Mouse (Mus musculus) erythroblast, embryonic 14.5 days (primary cell): ENCODE measurements around the gene Psme2. TPM values are rescaled to one million over a fixed set of nuclear protein-coding genes. Genes with fewer than 3 reads are reported as not detected.

Experiments used
- H3K27me3 ChIP-seq: 2 replicates; pipeline ENCODE4 v1.6.1; 2012; ENCODE audit warnings: inconsistent platforms; ENCODE audit not compliant: control insufficient read depth
- H3K36me3 ChIP-seq: 2 replicates; pipeline ENCODE4 v1.6.1; 2012; ENCODE audit warnings: mild to moderate bottlenecking, inconsistent platforms; ENCODE audit not compliant: control insufficient read depth
- H3K4me1 ChIP-seq: 2 replicates; pipeline ENCODE4 v1.6.1; 2012; ENCODE audit warnings: inconsistent platforms; ENCODE audit not compliant: control insufficient read depth
- H3K4me3 ChIP-seq: replicated peaks from 2 replicates; pipeline ENCODE3; 2012; ENCODE audit warnings: moderate library complexity, mild to moderate bottlenecking, inconsistent platforms
- H3K9me3 ChIP-seq: 2 replicates; pipeline ENCODE4 v1.6.1; 2012; ENCODE audit warnings: low read length, inconsistent platforms, mixed read lengths; ENCODE audit not compliant: control insufficient read depth
- GATA1 ChIP-seq: IDR thresholded peaks from 2 replicates; pipeline ENCODE4 v1.6.1; 2012; ENCODE audit warnings: low read length, inconsistent platforms, mixed read lengths
- TAL1 ChIP-seq: IDR thresholded peaks from 3 replicates; pipeline ENCODE4 v1.6.1; 2012; ENCODE audit warnings: low read length, inconsistent platforms, mixed read lengths
- polyA plus RNA-seq: library from polyadenylated mRNA; stranded (reverse); fragments of >175 nt; gene quantifications from 2 replicates; pipeline ENCODE4 v1.2.3, GENCODE M21; 2012

Gene Psme2
- polyA plus RNA-seq, 1 experiment: 4.4 TPM

DNA sequence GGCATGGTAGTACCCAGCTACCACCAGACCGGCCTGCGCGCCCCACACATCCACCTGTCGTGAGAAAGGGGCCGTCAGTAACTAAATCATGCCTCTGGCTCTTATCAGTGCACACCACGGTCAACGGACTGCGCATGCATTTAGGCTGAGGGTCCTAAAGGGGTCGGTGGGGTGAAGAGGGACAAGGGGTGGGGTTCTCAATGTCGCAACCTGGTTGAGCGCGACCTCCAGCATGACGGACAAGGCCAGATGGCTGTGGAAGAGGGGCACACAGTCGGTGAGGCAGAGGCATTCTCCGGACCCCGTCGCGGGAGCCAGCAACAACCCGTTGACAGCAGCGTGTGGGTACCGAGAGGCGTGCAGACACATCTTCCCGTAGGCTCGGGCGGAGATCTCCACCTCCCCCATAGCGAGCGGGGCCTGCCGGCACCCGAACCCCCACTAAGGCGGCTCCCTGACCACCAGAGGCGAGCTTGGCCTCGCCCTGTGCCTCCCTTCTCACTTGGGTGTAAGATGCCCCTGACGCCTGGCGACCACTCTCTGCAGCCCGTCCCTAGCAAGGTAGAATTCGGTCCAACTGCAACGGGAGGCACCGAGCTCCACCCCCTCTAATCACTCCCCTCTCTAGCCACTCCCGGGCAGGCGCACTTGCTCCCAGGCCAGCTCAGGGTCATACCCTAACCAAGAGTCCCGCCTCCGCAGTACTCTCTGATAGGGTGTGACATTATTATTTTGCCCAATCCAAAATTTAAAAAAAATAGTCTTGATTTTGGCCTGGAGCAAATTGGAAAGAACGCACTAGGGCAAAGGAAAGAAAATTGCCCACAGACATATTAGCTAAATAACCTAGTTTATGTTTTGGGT lies 6.0 kb downstream of the Psme2 start, which contains the start of gene Emc9:
Gene Emc9, minus strand, starts transcription at position 601 of the 864 bp plus-strand sequence.
- TF ChIP-seq TAL1 (no peak), GATA1 (no peak)
- Histone ChIP-seq H3K9me3 (no peaks in the 10 kb centered on the region), H3K27me3 (no peaks in the 10 kb centered on the region), H3K36me3 (peaks cover 49% of the 10 kb centered on the region), H3K4me3 (peak within 1 kb of the TSS; percentile 75), H3K4me1 (peaks cover 79% of the 10 kb centered on the region)

DNA sequence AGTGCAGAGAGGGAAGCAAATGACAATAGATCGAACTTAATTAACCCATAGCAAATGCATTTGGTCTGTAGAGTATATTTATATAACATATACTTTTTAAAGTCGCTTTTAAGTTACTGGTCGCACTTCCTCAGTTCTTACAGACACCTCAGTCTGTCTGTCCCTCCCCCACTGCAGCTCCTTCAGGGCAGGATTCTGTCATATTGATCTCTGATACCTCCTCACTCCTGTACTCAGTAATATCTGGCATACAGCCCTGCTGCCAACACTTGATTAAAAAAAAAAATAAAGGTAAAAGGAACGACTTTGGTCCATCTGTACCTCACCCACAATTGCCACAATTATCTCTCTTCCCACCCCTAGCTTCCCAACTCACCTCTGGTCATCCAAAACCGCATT lies 6.6 kb downstream of the Psme2 start:
- TF ChIP-seq GATA1 (no peak), TAL1 (no peak)
- Histone ChIP-seq H3K4me3 (peak overlapping the region; percentile 75), H3K27me3 (no peaks in the 10 kb centered on the region), H3K4me1 (peaks cover 79% of the 10 kb centered on the region), H3K9me3 (no peaks in the 10 kb centered on the region), H3K36me3 (peaks cover 49% of the 10 kb centered on the region)

DNA sequence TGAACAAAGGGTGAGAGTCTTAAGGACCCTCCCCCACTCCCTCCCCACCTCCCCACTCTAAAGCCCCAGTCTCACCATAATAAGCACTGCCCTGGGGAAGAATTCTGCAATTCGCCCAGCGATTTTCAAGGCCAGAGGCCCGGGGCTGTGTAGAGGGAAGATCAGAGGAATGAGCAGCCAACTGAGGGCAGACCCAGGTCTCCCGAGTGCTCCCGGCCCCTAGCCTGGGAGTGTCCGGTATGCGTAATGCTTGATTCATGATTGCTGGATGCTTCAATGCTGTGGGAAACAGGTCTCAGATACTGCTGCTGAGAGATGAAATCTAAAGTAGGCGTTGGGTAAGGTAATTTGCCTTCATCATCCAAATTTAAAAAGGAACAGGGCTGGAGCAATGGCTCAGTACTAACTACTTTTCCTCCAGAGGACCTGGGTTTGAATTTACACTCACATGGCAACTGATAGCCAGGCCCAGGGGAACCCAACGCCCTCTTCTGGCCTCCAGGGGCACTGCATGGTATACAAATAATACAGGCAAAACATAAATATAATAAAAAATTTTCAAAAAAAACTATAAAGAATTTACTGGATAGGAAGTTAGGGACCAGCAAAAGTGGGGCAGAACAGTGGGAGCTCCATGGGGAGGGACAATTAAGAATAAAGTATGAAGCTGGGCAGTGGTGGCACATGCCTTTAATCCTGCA lies 8.8 kb downstream of the Psme2 start:
- Histone ChIP-seq H3K4me3 (no peak overlapping the region), H3K9me3 (no peaks in the 10 kb centered on the region), H3K4me1 (peaks cover 81% of the 10 kb centered on the region), H3K27me3 (no peaks in the 10 kb centered on the region), H3K36me3 (peaks cover 31% of the 10 kb centered on the region)
- no peak for TF ChIP-seq TAL1
- no peak for TF ChIP-seq GATA1

DNA sequence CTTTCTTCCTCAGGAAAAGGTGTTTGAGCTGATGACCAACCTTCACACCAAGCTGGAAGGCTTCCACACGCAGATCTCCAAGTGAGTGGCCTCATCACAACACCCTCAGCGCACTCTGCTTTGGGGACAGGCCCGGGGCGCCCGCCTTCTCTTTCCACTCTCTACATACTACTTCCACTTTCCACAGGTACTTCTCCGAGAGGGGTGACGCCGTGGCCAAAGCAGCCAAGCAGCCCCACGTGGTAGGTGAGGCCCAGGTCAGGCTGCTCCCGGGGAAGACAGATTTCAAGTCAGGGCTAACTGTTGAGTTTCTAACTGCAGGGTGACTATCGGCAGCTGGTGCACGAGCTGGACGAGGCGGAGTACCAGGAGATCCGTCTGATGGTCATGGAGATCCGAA lies 10.2 kb downstream of the Psme2 start:
- Histone ChIP-seq H3K36me3 (peaks cover 28% of the 10 kb centered on the region), H3K4me1 (peaks cover 72% of the 10 kb centered on the region), H3K9me3 (no peaks in the 10 kb centered on the region), H3K4me3 (no peak overlapping the region), H3K27me3 (no peaks in the 10 kb centered on the region)
- no peak for TF ChIP-seq TAL1
- TF ChIP-seq GATA1: no peak

DNA sequence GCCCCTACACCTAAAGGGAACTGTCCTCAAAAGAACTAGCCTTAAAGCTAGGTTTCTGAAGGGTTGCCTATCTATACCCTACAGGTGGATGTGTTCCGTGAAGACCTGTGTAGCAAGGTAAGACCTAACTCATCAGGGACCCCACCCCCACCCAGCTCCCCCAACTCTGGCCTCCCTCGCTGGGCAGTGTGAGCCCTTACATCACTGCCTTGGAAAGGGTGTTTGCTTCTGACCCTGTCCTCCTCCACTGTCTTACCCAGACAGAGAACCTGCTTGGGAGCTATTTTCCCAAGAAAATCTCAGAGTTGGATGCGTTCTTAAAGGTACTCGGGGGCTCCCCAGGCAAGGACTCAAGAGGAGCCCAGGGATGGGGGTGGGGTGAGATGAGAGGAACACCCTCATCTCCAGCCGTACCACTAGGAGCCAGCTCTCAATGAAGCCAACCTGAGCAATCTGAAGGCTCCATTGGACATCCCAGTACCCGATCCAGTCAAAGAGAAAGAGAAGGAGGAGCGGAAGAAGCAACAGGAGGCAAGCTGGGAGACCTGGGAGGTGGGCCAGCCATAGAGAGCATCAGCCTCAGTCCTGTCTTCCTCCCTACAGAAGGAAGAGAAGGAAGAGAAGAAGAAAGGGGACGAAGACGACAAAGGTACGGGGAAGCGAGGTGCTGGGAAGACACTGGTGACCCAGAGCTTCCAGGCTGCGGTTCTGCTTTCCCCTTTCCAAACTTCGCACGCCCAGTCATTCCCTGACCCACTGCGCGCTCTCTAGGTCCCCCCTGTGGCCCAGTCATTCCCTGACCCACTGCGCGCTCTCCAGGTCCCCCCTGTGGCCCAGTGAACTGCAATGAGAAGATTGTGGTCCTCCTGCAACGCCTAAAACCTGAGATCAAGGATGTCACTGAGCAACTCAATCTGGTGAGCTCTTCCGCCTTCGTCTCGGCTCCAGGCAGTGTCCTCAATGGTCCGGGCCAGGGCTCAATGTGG lies 11.1 kb downstream of the Psme2 start:
- peaks cover 64% of the 10 kb centered on the region for H3K4me1 ChIP-seq
- TF ChIP-seq GATA1 (no peak), TAL1 (no peak)
- H3K9me3 ChIP-seq: no peaks in the 10 kb centered on the region
- H3K4me3 ChIP-seq: no peak overlapping the region
- peaks cover 28% of the 10 kb centered on the region for H3K36me3 ChIP-seq
- H3K27me3 ChIP-seq: no peaks in the 10 kb centered on the region

DNA sequence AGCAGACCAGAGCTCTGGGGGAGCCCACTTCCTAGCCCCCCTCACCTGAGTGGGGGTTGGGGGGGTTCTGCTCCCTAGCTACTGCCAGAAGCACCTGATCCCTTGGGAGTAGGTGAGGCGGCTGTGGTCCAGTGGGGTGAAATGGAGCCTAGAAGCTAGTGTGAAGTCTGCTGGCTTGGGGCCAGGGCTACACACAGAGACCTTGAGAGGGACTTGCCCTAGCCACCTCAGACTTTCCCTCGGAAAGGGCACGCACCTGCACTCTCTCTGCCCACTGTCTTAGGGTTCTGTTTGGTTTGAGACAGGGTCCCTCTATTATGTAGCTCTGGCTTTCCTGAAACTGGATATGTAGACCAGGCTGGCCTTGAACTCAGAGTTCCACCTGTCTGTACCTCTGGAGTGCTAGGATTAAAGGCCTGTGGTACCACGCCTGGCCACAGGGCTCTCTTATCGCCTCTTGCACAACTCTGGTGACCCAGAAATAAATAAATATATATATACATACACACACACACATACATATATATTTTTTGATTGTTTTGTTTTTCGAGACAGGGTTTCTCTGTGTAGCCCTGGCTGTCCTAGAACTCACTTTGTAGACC lies 12.1 kb downstream of the Psme2 start:
- TF ChIP-seq GATA1: no peak
- TF ChIP-seq TAL1: no peak
- Histone ChIP-seq H3K27me3 (no peaks in the 10 kb centered on the region), H3K4me3 (peak overlapping the region; percentile 67), H3K9me3 (no peaks in the 10 kb centered on the region), H3K4me1 (peaks cover 54% of the 10 kb centered on the region), H3K36me3 (peaks cover 28% of the 10 kb centered on the region)

DNA sequence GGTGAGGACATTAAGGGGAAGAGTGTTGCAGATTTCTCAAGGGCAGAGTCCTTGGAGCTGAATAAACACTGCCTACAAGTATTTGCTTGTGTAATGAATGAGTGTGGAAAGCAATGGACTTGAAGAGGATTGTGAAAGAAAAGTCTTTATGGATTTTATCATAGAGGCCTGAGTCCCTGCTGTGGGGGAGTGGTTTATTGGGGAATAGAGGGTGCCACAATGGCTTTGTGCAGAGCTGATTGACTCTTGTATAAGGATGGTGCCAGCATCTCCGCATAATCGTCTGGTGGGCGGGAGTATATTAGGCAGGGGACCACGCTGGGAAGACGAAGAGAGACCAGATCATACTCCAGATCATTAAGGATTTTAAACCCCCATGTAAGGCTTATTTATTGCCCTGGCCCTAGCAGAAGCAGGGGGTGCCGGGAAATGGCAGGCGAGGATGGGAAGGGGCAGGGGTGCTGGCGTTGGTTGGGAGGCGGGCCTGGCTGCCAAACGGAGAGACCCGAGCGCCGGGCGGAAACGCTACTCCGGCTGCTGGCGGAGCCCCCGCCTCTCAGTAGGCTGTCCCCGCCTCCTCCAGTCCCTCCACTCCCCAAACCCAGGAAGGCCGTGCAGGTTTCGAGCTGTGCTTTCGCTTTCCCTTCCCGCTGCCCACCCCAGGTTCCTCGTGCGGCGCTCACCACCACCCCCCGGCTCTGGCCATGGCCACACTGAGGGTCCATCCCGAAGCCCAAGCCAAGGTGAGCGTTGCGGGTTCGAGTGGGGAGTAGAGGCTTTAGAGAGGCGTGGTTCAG lies 12.8 kb downstream of the Psme2 start, which contains the start of gene Psme1:
Gene Psme1, plus strand, starts transcription at position 253 of the 797 bp plus-strand sequence.
- TF ChIP-seq GATA1: no peak
- TF ChIP-seq TAL1: no peak
- H3K4me3 ChIP-seq: peak within 1 kb of the TSS; percentile 67
- H3K27me3 ChIP-seq: no peaks in the 10 kb centered on the region
- H3K4me1 ChIP-seq: peaks cover 48% of the 10 kb centered on the region
- H3K9me3 ChIP-seq: no peaks in the 10 kb centered on the region
- peaks cover 25% of the 10 kb centered on the region for H3K36me3 ChIP-seq

DNA sequence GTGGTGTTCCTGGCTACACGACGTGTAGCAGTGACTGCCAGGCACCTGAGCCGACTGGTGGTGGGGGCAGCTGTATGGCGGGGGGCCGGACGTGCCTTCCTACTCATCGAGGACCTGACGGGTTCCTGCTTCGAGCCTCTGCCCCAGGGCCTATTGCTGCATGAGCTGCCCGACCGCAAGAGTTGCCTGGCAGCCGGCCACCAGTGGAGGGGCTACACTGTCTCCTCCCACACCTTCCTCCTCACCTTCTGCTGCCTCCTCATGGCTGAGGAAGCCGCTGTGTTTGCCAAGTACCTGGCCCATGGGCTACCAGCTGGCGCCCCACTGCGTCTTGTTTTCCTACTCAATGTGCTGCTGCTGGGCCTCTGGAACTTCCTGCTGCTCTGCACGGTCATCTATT lies 14.5 kb downstream of the Psme2 start:
- H3K36me3 ChIP-seq: peaks cover 17% of the 10 kb centered on the region
- no peak for TF ChIP-seq TAL1
- H3K4me3 ChIP-seq: no peak overlapping the region
- no peaks in the 10 kb centered on the region for H3K9me3 ChIP-seq
- H3K27me3 ChIP-seq: no peaks in the 10 kb centered on the region
- peaks cover 48% of the 10 kb centered on the region for H3K4me1 ChIP-seq
